Mouse (Mus musculus) central nervous system, embryonic 11.5 days (tissue): ENCODE results near the gene Tmem41b. TPM values are rescaled to one million over a fixed set of nuclear protein-coding genes. Genes with fewer than 3 reads are reported as not detected.

Experiments
- polyA plus RNA-seq: library from polyadenylated mRNA; depleted of rRNA; stranded (reverse); fragments of >200 nt; gene quantifications from 2 replicates; pipeline ENCODE4 v1.2.3, GENCODE M21; 2012; rRNA removed

Tmem41b gene
- polyA plus RNA-seq: 28.8 and 54.6 TPM in 2 replicates

GRCm38 (mm10) chr7:109986775-109987174, at the start of gene Tmem41b:
TSS of gene Tmem41b (minus strand) at chr7:109986929.

GRCm38 (mm10) chr7:110018117-110018630, 31.4 kb upstream of the Tmem41b start, which contains the start of gene Ipo7:
TSS of gene Ipo7 (plus strand) at chr7:110018274.

DNA sequence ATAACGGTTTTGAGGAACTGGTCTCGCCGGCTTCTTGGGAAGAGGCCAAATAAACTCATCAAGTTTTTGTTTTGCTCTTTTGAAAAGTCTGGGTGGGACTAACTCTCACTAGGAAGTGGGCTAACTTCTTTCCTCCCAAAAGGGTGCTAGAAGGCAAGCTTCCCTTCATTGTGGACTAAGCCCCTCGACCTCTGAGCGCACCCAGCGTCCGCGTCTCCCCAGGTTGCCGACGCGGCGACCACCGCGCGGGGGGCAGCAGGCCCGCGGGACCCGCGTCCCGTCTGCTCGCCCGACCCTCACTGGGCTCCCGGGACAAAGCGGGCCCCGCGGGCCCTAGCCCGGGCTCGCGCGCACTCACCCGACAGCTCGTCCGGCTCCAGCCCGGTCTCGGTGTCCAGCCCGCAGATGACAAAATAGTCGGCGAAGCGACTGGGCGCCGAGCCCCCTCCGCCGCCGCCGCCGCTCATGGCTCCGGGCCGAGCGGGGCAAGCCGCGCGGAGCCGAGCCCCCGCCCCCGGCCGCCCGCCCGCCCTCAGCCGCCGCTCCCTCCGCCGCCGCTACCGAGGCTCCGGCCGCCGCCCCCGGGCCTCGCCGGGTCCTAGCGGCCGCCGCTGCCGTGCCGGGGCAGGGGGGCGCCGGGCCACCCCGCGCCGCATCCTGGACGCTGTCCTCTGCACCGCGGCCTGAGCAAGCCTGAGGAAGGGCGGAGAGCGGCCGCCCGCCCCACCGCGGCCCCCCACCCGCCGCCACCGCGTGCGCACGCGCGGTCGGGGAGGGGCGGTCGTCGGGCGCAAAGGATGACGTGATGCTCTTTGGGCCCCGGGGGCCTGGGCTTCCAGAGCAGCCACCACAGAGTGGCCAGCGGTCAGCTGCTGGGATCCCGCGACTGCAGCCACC, 26.8 kb downstream of the Tmem41b start, which contains the start of gene Dennd5a:
Dennd5a (minus strand) TSS at position 755 of the 897 bp plus-strand sequence.

Other genes starting within 250 kb of the Tmem41b start
- gene Tmem9b, start 234.1 kb downstream of the Tmem41b start, polyA plus RNA-seq: 23.5 and 27.3 TPM in 2 replicates
- 0.51 and 0.82 TPM in 2 replicates for gene Nrip3, start 204.9 kb downstream of the Tmem41b start, polyA plus RNA-seq
- gene Scube2, start 121.2 kb downstream of the Tmem41b start, polyA plus RNA-seq: 1.2 and 1.7 TPM in 2 replicates
- gene Dennd5a, start 26.5 kb downstream of the Tmem41b start, polyA plus RNA-seq: 67.1 and 99.8 TPM in 2 replicates
- 74.9 and 97.2 TPM in 2 replicates for gene Ipo7, start 31.3 kb upstream of the Tmem41b start, polyA plus RNA-seq
- 14.8 and 29.3 TPM in 2 replicates for gene Zfp143, start 74.3 kb upstream of the Tmem41b start, polyA plus RNA-seq
- gene Wee1, start 135.1 kb upstream of the Tmem41b start, polyA plus RNA-seq: 33.2 and 33.7 TPM in 2 replicates
- 15.2 TPM in 2 replicates for gene Swap70, start 234.8 kb upstream of the Tmem41b start, polyA plus RNA-seq